9 mouse cellular contexts compared by ENCODE assay signal in the genomic region with DNA sequence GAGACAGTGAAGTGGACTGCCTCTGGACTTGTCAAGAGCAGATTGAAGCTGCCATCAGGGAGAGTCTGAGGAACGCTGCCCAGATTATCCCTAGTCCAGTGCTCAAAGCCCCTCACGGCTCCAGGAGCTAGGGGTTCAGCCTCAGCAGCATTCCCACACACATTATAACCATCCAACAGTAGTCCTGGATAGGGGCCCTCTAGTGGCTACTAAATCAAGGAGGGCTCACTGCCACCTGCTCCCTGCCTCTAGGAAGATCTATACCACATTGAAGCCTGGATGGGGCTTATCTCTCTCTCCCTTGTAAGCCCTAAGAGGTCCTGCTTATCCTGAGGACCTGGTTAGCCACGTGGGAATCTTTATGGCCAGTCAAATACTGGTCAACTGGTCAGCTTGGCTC. TPM values are rescaled to one million over a fixed set of nuclear protein-coding genes. Genes with fewer than 3 reads are reported as not detected.
DNase-seq lines count a peak whose midpoint lies in the region; ATAC-seq and TF ChIP-seq lines count a peak whose summit lies in the region.
"Had no signal": no experiment of that assay in that cellular context is flagged by ENCODE, and none has a peak within 500 bp of the region (broad histone marks: within the 10 kb centered on the region; RNA-seq: fewer than 3 reads in every experiment).

No protein-coding gene starts in this region.

- no peaks in the 10 kb centered on the region for H3K36me3 ChIP-seq in heart, postnatal 0 days (replicated peaks; ENCODE audit: control insufficient read depth, insufficient read depth, low read length)
- peaks cover 28% of the 10 kb centered on the region for H3K36me3 ChIP-seq in G1E (replicated peaks)
- H3K36me3 ChIP-seq in liver, postnatal 0 days (replicated peaks; ENCODE audit: insufficient read depth, low read length) = no peaks in the 10 kb centered on the region

- H3K4me1 ChIP-seq in heart, postnatal 0 days (ENCODE audit: control insufficient read depth, insufficient read depth) = peaks cover 70% of the 10 kb centered on the region
- H3K4me1 ChIP-seq in G1E (ENCODE audit: insufficient read depth, low read depth, low read length) = peaks cover 21% of the 10 kb centered on the region
- peaks cover 10% of the 10 kb centered on the region; the same call in 1 of the 2 replicates for H3K4me1 ChIP-seq in liver, postnatal 0 days (ENCODE audit: insufficient read depth)

- H3K9ac ChIP-seq in heart, postnatal 0 days (replicated peaks; ENCODE audit: low read depth, low read length) = no peak overlapping the region
- no peak overlapping the region for H3K9ac ChIP-seq in liver, postnatal 0 days (replicated peaks)

- H3K27me3 ChIP-seq in heart, postnatal 0 days (ENCODE audit: control insufficient read depth, insufficient read depth, low read length) = no peaks in the 10 kb centered on the region
- H3K27me3 ChIP-seq in G1E (ENCODE audit: insufficient read depth, low read length) = no peaks in the 10 kb centered on the region
- no peaks in the 10 kb centered on the region for H3K27me3 ChIP-seq in liver, postnatal 0 days (ENCODE audit: insufficient read depth, low read length)

- DNase-seq in heart, postnatal 0 days (ENCODE audit: low spot score) = no peak
- DNase-seq in heart, postnatal 36 days = no peak
- no peak for DNase-seq in G1E (ENCODE audit: low spot score)
- no peak for DNase-seq in liver, postnatal 0 days
- no peak for DNase-seq in ovary, postnatal 10 days (ENCODE audit: low spot score)
- no peak for DNase-seq in urinary bladder, adult 2 months (ENCODE audit: low spot score)
- no peak for DNase-seq in B cell, adult 2 months

- no peak for TF ChIP-seq EP300 in heart, postnatal 0 days (IDR thresholded peaks at IDR 0.05; ENCODE audit: low read depth)
- no peak for TF ChIP-seq EP300 in liver, postnatal 0 days (IDR thresholded peaks at IDR 0.05; ENCODE audit: low read depth)

- WGBS in heart, postnatal 0 days = 25% methylated on average over 3 of the region's 3 CpGs
- WGBS in liver, postnatal 0 days (ENCODE audit: insufficient replicate concordance) = 47% methylated on average over 3 of the region's 3 CpGs

- H3K4me2 ChIP-seq in heart, postnatal 0 days (ENCODE audit: low read depth, low read length) = peak overlapping the region; percentile 12; the same call in 1 of the 2 replicates
- H3K4me2 ChIP-seq in liver, postnatal 0 days (ENCODE audit: low read depth, low read length) = no peak overlapping the region

- peak overlapping the region; percentile 52 for H3K27ac ChIP-seq in heart, postnatal 0 days (ENCODE audit: low read depth)
- no peak overlapping the region for H3K27ac ChIP-seq in liver, postnatal 0 days (ENCODE audit: low read depth)

- intact Hi-C loops in heart, postnatal 36 days (cut with DNase I) = no loop called here

- ATAC-seq in heart, postnatal 0 days (ENCODE audit: insufficient read depth, low read depth) = peak; percentile 46; the same call in 1 of the 2 replicates
- ATAC-seq in G1E (ENCODE audit: extremely low read depth, insufficient number of reproducible peaks, low FRiP score, poor library complexity, severe bottlenecking) = peak; percentile 10; the same call in 1 of the 2 replicates
- ATAC-seq in common myeloid progenitor, adult 5-6 weeks (replicated peaks; ENCODE audit: low read depth, poor library complexity, severe bottlenecking) = peak; percentile 38; the same call in 1 of the 2 replicates
- peak; percentile 35; the same call in 1 of the 2 replicates for ATAC-seq in liver, postnatal 0 days

- no peaks in the 10 kb centered on the region for H3K9me3 ChIP-seq in heart, postnatal 0 days (replicated peaks; ENCODE audit: control insufficient read depth, low read length)
- no peaks in the 10 kb centered on the region for H3K9me3 ChIP-seq in G1E (replicated peaks)
- H3K9me3 ChIP-seq in liver, postnatal 0 days (ENCODE audit: low read length) = no peaks in the 10 kb centered on the region

- peak; percentile 30 for TF ChIP-seq CTCF in heart, postnatal 0 days (IDR thresholded peaks at IDR 0.05; ENCODE audit: low read depth)
- no peak for TF ChIP-seq CTCF in G1E (IDR thresholded peaks at IDR 0.05; ENCODE audit: low read depth, low read length)
- TF ChIP-seq CTCF in liver, postnatal 0 days (IDR thresholded peaks at IDR 0.05; ENCODE audit: low read depth) = peak; percentile 51

- no peak overlapping the region for H3K4me3 ChIP-seq in heart, postnatal 0 days (ENCODE audit: low read depth, low read length)
- no peak overlapping the region for H3K4me3 ChIP-seq in G1E (ENCODE audit: low read depth, low read length)
- no peak overlapping the region for H3K4me3 ChIP-seq in liver, postnatal 0 days (ENCODE audit: low read depth, low read length)
- H3K4me3 ChIP-seq: myocyte had no signal

RNA-seq across cellular contexts. Expression of a gene that starts 16.1 kb away (rescaled TPM):
- 110 and 114 TPM in 2 replicates for total RNA-seq in heart, postnatal 0 days (2014; rRNA removed; ENCODE audit: low replicate concordance)
- polyA plus RNA-seq in heart, postnatal 0 days (2015; fragmentation: Nextera tagmentation; extraction: Ambion mirVana) = 26.3 and 30.8 TPM in 2 replicates
- total RNA-seq in heart, postnatal 36 days (2021) = 10 to 100 TPM; 70.4 to 71.4 TPM
- total RNA-seq in G1E (2014; fragmentation: Nextera tagmentation) = 69.9 and 70.9 TPM in 2 replicates
- 449 and 517 TPM in 2 replicates for total RNA-seq in G1E (2017)
- 7.2 and 8.4 TPM in 2 replicates for polyA plus RNA-seq in G1E (2012)
- total RNA-seq in common myeloid progenitor, adult 5-6 weeks (2017) = 163 and 167 TPM in 2 replicates
- 5.4 and 5.6 TPM in 2 replicates for polyA plus RNA-seq in liver, postnatal 0 days (2015; fragmentation: Nextera tagmentation; extraction: Ambion mirVana)
- polyA plus RNA-seq in urinary bladder, adult 2 months (2012; rRNA removed) = 10.7 and 11.3 TPM in 2 replicates
